Mouse (Mus musculus) heart, postnatal 4 days (tissue): ENCODE measurements around the gene Arpc3. TPM values are rescaled to one million over a fixed set of nuclear protein-coding genes. Genes with fewer than 3 reads are reported as not detected.
"Not testable (repeated sequence)": the region's sequence is repeated elsewhere in the genome, so short reads cannot be mapped to it uniquely, and the experiment has no call there.

Experiments
- DNase-seq: peaks from one replicate; pipeline ENCODE4 v3.0.0; 2021
- total RNA-seq, 2 experiments: library from RNA; stranded (reverse); gene quantifications; 2 replicates each; pipeline ENCODE4 v1.2.3; 2021

The Arpc3 gene
- total RNA-seq, 2 experiments from 2014 or later, result 138 to 141 TPM

GRCm38 (mm10) chr5:122440095-122440630, 48.5 kb downstream of the Arpc3 start:
- DNase-seq, result peak; percentile 42

DNA sequence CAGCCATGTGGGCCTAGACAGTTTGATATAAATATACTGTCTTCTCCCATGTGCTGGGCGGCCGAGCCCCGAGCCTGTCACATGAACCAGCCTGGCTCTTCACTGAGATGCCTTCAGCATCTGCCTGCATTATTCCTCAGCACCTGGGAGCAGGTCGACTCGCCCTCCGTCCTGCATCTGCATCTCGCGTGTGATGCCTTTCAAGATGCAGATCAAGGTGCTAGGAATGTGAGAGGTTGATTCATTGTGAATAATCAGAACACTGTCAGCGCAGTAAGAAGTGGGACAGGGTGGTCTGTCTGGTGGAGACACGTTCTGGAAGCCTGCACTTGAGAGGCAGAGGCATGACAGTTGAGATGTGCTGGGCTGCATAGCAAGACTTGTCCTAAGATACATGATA, 52.8 kb downstream of the Arpc3 start:
- no peak for DNase-seq

DNA sequence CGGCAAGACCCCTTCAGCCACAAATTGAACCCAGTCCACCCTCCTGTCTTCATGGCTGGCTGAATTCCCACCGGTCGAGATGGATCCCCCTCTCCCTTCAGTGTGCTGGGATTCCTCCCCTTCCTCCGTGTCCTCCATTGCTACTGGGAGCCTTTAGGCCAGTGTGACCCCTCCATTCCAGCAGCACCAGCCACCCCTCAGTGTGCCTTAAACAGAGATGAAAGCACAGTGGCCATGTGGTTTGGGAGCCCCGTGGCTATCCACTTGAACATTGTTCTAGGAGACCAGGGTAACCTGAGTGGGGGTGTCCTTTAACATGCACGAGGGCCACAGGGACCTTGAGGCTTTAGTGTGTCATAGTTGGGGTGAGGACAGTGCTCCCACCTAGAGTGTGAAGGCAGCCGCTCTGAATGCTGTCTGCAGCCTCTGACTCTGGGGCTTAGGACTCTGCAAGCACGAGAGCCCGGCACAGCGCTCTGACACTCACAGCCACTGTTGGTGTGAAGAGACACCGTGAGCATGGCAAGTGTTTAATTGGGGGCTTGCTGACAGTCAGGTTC, 53.5 kb downstream of the Arpc3 start:
- DNase-seq, result no peak

- DNase-seq, result peak; percentile 47
These were observed 56.2 kb downstream of the Arpc3 start for GRCm38 (mm10) chr5:122447857-122448256.

- DNase-seq, result peak; percentile 52
These were observed 57.2 kb downstream of the Arpc3 start for GRCm38 (mm10) chr5:122448869-122449268.

GRCm38 (mm10) chr5:122449946-122450345, 58.3 kb downstream of the Arpc3 start:
- peak; percentile 54 for DNase-seq

GRCm38 (mm10) chr5:122450913-122451317, 59.2 kb downstream of the Arpc3 start:
- peak; percentile 65 for DNase-seq

DNA sequence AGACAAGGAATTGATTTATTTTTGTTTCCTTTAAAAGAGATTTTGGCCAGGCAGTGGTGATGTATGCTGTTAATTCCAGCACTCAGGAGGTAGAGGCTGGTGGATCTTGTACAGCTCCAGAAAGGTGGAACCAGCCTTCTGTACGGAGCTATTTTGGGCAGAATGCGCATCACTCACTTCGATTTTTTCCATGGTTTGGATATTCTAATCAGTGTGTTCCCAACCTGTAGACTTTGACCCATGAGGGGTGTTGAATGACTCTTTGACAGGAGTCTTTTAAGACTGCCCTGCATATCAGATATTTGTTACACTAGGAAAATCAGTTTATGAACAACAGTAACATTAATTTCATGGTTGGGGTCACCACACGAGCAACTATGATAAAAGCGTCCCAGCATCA, 59.6 kb downstream of the Arpc3 start:
- DNase-seq, result no peak

DNA sequence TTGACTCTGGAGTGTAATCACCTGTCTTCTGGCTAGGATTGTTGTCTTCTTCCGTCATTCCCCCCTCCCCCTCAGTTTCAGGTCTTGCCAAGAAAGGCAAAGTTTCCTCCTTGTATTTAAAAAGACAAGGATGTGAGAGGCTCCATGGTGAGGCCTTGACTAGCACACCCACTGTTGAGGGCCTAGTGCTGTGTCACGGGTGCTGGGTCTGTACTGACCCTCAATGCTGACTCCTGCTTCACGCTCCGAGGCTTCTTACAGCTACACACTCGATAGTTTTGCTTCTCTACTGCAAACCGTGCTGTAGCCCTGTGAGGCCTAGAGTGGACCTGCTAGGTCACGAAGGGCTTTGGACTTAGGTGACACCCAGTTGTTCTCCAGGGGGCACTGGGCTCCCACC, 60.5 kb downstream of the Arpc3 start:
- DNase-seq, result peak; percentile 30

DNA sequence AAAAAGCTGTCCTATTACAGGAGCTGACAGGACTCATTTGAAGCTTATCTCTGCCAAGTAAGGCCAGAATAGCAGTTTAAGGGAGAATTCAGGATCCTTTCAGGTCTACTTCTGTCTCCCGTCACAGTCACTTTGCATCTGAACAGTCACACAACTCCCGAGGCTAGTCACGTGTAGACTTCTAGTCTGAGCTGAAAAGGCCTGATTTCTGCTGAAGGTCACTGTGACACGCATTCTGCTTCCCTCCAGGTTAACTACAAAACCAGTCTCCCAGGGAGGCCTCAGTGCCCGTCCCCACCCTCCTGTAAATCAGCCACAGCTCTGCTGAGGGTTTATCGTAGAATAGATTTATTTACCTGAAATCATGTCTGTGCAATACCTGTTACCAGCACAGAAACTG, 61.5 kb downstream of the Arpc3 start:
- DNase-seq, result no peak

GRCm38 (mm10) chr5:122454442-122454841, 62.8 kb downstream of the Arpc3 start:
- no peak for DNase-seq

DNA sequence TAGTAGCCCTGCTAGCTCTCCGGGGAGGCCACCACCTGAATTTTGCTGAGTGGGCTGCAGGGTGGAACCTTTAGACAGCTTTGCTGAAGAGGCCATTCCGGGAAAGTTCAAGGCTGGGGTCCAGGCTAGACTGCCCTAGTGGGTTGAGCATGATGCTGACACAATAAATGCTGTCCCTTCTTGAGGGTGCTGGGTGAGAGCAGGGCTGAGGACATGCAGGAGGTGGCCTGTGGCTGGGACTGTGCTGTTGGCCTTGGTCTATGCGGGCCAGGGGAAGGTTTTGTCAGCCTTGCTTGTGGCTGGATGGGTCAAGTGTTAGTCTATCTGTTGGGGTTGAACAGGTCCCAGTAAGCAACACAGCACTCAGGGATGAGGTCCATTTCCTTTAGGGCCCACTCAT, 63.2 kb downstream of the Arpc3 start:
- DNase-seq, result no peak

DNA sequence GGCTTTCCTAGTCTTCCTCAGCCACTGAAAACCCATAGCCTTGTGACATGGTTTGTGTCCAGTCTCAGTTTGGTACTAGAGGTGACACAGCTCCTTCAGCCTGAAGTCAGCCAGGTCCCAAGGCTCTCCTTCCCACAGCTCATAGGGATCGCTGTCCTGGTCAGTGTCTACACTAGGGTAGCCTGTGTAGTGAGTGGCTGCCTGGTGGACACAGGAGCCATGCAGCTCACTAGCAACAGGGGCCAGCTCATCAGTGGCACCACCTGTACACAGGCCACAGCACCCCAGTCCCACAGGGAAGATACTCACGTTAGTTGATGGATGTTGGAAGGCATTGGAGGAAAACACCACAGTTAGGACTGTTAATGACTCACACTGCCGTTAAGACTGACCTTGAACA, 63.9 kb downstream of the Arpc3 start:
- DNase-seq, result no peak

DNA sequence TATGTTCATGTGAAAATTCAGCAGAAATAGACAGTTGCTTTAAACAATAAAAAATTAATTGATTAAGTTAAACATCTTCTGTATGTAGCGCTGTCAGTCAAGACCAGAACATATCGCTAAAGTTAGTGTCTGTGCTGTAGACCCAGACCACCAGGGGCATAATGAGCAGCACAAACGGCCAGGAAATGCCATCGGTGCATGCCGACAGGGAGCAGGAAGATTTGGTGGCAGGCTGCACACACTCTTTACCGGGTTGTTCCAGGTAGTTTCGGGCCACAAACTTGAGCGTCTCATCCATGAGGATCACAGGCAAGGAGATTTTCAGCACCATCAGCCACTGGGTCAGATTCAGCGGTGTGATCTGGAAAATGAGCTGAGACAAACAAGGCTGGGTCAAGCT, 65.4 kb downstream of the Arpc3 start:
- DNase-seq, result not testable (repeated sequence)

DNA sequence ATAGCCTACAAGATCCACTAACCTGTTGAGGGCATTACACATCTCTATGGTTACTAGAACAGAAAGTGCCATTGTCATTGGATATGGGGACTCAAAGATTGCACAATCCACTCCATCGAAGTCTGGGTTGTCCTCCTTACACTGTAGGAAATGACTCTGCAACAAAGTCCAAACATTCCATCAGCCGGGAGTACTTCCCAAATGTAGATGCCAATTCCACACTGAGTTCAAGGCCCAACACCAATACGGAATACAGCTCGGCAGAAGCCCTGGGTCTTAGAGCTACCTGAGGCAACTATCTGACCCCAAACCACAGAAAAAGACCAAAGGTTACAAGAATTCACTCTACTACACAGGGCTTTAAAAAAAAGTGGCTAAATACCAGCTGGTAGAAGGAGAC, 66.4 kb downstream of the Arpc3 start:
- DNase-seq, result no peak

- no peak for DNase-seq
These were observed 67.7 kb downstream of the Arpc3 start for GRCm38 (mm10) chr5:122459335-122459734.

DNA sequence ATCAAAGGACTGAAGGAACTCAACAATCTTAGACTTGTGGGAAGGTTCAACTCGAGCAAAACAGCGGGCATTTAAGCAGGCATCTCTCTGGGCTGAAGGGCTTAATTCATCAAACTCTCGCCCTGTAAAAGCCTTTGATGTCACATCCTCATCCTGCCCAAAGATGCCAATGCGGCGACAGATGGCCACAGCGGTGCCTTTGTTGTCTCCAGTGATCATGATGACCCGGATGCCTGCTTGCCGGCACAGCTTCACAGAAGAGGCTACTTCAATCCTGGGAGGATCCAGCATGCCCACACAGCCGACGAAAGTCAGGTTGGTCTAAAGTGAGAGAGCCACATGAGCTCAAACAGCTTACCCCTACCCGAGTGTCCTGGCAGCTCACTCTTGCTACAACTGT, 69.0 kb downstream of the Arpc3 start:
- DNase-seq, result no peak

DNA sequence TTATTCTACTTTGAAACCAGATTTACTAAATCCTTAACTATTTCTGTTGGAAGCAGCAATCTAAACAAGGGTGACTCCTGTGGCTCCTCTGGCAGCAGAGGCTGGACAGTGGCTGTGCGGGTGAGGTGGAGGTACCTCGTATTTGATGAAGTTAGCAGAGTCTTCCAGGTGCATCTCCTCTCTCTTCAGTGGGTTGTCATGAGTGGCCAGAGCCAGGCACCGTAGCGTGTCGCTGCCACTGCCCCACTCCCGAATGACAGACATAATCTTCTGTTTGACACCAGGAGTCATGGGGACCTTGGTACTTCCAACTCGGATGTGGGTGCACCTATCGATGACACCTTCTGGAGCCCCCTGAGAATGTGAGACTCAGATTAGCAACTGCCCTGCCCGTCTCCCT, 69.8 kb downstream of the Arpc3 start:
- no peak for DNase-seq

Other genes with a start within 250 kb of the Arpc3 start
- gene Ppp1cc, start 233.6 kb upstream of the Arpc3 start, total RNA-seq, result 100 to 1,000 TPM; 216 to 217 TPM
- 1 to 10 TPM; 1.9 to 2.0 TPM for gene Hvcn1, start 185.1 kb upstream of the Arpc3 start, total RNA-seq
- gene Tctn1, start 127.4 kb upstream of the Arpc3 start, total RNA-seq, result 1 to 10 TPM; 6.0 to 6.1 TPM
- 10 to 100 TPM; 44.0 to 47.2 TPM for gene Pptc7, start 107.5 kb upstream of the Arpc3 start, total RNA-seq
- gene Rad9b, start 37.6 kb upstream of the Arpc3 start, total RNA-seq, result 1 to 10 TPM; 1.7 to 2.8 TPM
- gene Vps29, start 37.5 kb upstream of the Arpc3 start, total RNA-seq, result 100 to 1,000 TPM; 120 to 132 TPM
- 10 to 100 TPM; 20.5 to 21.5 TPM for gene Gpn3, start 20.0 kb upstream of the Arpc3 start, total RNA-seq
- gene Fam216a, start 19.5 kb upstream of the Arpc3 start, total RNA-seq, result 10 to 100 TPM; 21.9 to 24.1 TPM
- 10 to 100 TPM; 47.0 to 48.7 TPM for gene Anapc7, start 29.8 kb downstream of the Arpc3 start, total RNA-seq
- gene Atp2a2, start 110.3 kb downstream of the Arpc3 start, total RNA-seq, result 1,000 to 10,000 TPM; 5,023 to 5,799 TPM
- gene Ift81, start 222.6 kb downstream of the Arpc3 start, total RNA-seq, result 10 to 100 TPM; 37.2 to 45.3 TPM